Mouse (Mus musculus): ENCODE results near the gene Zdhhc20. TPM values are rescaled to one million over a fixed set of nuclear protein-coding genes. Genes with fewer than 3 reads are reported as not detected.
A peak's percentile ranks its signal among the peaks of the same experiment; 100 is the strongest.

Zdhhc20 gene
- total and polyA plus RNA-seq, 3 experiments = 4.6 to 11.4 TPM; not detected in 1

DNA sequence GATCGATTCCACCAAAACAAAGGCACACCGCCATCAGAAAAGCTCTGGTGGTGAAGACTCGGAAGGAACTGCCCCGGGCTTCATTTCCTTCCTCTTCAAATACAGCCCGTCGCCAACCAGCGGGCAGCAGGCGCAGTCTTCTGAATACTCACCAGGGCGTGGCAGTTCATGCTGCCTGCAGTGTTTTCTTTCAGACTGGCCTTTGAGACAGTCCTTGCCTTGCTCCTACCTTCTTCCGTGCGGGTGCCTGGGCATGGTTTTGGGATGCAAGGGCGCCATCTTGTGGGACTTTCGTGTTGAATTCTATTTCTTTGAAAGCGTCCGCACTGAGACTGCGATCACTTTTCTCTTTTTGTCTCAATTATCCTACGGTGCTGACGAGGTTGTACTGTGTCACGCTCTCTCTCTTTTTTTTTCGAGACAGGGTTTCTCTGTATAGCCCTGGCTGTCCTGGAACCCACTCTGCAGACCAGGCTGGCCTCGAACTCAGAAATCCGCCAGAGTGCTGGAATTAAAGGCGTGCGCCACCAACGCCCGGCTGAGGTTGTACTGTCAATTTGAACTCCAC lies 20.5 kb upstream of the Zdhhc20 start:
- Histone ChIP-seq H3K27ac (ENCODE audit: control insufficient read depth, low read depth, low read length) (peak overlapping the region; percentile 59), H3K9me3 (replicated peaks; ENCODE audit: insufficient read depth, low read length) (no peaks in the 10 kb centered on the region), H3K9ac (ENCODE audit: control insufficient read depth, low read depth, low read length, poor library complexity, severe bottlenecking) (peak overlapping the region; percentile 66), H3K27me3 (ENCODE audit: control insufficient read depth in 1 of 2, insufficient read depth in 2 of 2, low read length in 2 of 2) (no peaks in the 10 kb centered on the region), H3K36me3 (ENCODE audit: control insufficient read depth in 1 of 2, insufficient read depth in 2 of 2, low read length in 2 of 2) (peaks cover 0 to 8% of the 10 kb centered on the region in 2 experiments; a peak in 2 of 4 replicates), H3K4me3 (ENCODE audit: control insufficient read depth in 1 of 2, insufficient read depth in 1 of 2, low read depth in 2 of 2, low read length in 2 of 2) (peak overlapping the region; percentile 50 to 59), H3K4me1 (ENCODE audit: control insufficient read depth in 1 of 2, insufficient read depth in 2 of 2, low read length in 2 of 2) (peaks cover 17 to 19% of the 10 kb centered on the region in 2 experiments), H3K79me2 (ENCODE audit: control insufficient read depth, insufficient read depth, low read length, poor library complexity) (no peaks in the 10 kb centered on the region)
- peak; percentile 95 for DNase-seq (ENCODE audit: low read depth, low spot score)
- TF ChIP-seq ZC3H11A (IDR thresholded peaks at IDR 0.05; ENCODE audit: low read depth, low read length) = peak; percentile 93
- TF ChIP-seq MXI1 (IDR thresholded peaks at IDR 0.05; ENCODE audit: low read depth, low read length) = peak; percentile 97
- no peak for TF ChIP-seq TCF12 (IDR thresholded peaks at IDR 0.05; ENCODE audit: low read depth, low read length)
- no peak for TF ChIP-seq GABPA (IDR thresholded peaks at IDR 0.05; ENCODE audit: low read depth, low read length)
- no peak for TF ChIP-seq RCOR1 (IDR thresholded peaks at IDR 0.05; ENCODE audit: low read depth, low read length)
- TF ChIP-seq KAT2A (conservative IDR thresholded peaks at IDR 0.05; ENCODE audit: low read depth, low read length) = no peak
- TF ChIP-seq MYB (IDR thresholded peaks at IDR 0.05; ENCODE audit: low read depth, low read length) = no peak
- TF ChIP-seq ELF1 (IDR thresholded peaks at IDR 0.05; ENCODE audit: low read depth, low read length) = peak; percentile 71; the same call in 1 of the 2 replicates
- peak; percentile 59; the same call in 1 of the 2 replicates for TF ChIP-seq HCFC1 (IDR thresholded peaks at IDR 0.05; ENCODE audit: low read depth, low read length)
- TF ChIP-seq POLR2AphosphoS2 (IDR thresholded peaks at IDR 0.05; ENCODE audit: low read length) = no peak
- no peak for TF ChIP-seq ZMIZ1 (IDR thresholded peaks at IDR 0.05; ENCODE audit: low read depth, low read length)
- peak; percentile 55 for TF ChIP-seq ZNF384 (IDR thresholded peaks at IDR 0.05; ENCODE audit: low read depth, low read length)
- TF ChIP-seq NELFE (IDR thresholded peaks at IDR 0.05; ENCODE audit: low read depth, low read length) = peak; percentile 52; the same call in 1 of the 2 replicates
- no peak for TF ChIP-seq UBTF (IDR thresholded peaks at IDR 0.05; ENCODE audit: borderline replicate concordance, insufficient read depth, low read depth, low read length)
- no peak for TF ChIP-seq USF2 (IDR thresholded peaks at IDR 0.05; ENCODE audit: borderline replicate concordance in 1 of 2, insufficient read depth in 1 of 2, low read depth in 1 of 2, low read length in 2 of 2)
- TF ChIP-seq RAD21 (IDR thresholded peaks at IDR 0.05; ENCODE audit: low read depth, low read length) = peak; percentile 98
- TF ChIP-seq BHLHE40 (IDR thresholded peaks at IDR 0.05; ENCODE audit: borderline replicate concordance, low read depth, low read length) = 0 out of 2 replicates have a peak, but pooled peaks have one; percentile 16
- TF ChIP-seq MAX (IDR thresholded peaks at IDR 0.05; ENCODE audit: low read length) = peak; percentile 74
- TF ChIP-seq EP300 (IDR thresholded peaks at IDR 0.05; ENCODE audit: low read depth in 1 of 2, low read length in 2 of 2) = peak in 1 of 2 experiments; percentile 51; a peak in 2 of 4 replicates
- TF ChIP-seq USF1 (IDR thresholded peaks at IDR 0.05; ENCODE audit: low read depth, low read length) = no peak
- TF ChIP-seq TAL1 (IDR thresholded peaks at IDR 0.05; ENCODE audit: low read length) = no peak
- TF ChIP-seq SIN3A (IDR thresholded peaks at IDR 0.05; ENCODE audit: low read length) = peak; percentile 95
- TF ChIP-seq E2F4 (IDR thresholded peaks at IDR 0.05; ENCODE audit: borderline replicate concordance, low read depth, low read length) = no peak
- TF ChIP-seq GATA1 (IDR thresholded peaks at IDR 0.05; ENCODE audit: low read depth, low read length) = no peak
- no peak for TF ChIP-seq CHD1 (IDR thresholded peaks at IDR 0.05; ENCODE audit: low read depth, low read length)
- TF ChIP-seq MAFK (IDR thresholded peaks at IDR 0.05; ENCODE audit: borderline replicate concordance, low read depth, low read length) = no peak; the same call in 1 of the 2 replicates
- TF ChIP-seq MAZ (IDR thresholded peaks at IDR 0.05; ENCODE audit: low read depth, low read length) = 0 out of 2 replicates have a peak, but pooled peaks have one; percentile 32
- peak; percentile 37; the same call in 1 of the 2 replicates for TF ChIP-seq ETS1 (IDR thresholded peaks at IDR 0.05; ENCODE audit: low read depth, low read length)
- peak; percentile 96 for TF ChIP-seq SMC3 (IDR thresholded peaks at IDR 0.05; ENCODE audit: low read depth, low read length)
- no peak for TF ChIP-seq POLR2AphosphoS5 (IDR thresholded peaks at IDR 0.05; ENCODE audit: borderline replicate concordance, low read depth, low read length)
- peak; percentile 85; the same call in 1 of the 2 replicates for TF ChIP-seq MYC (IDR thresholded peaks at IDR 0.05; ENCODE audit: low read depth, low read length)
- peak in 1 of 2 experiments; percentile 55; a peak in 1 of 4 replicates for TF ChIP-seq POLR2A (IDR thresholded peaks at IDR 0.05; ENCODE audit: control insufficient read depth in 1 of 2, insufficient read depth in 1 of 2, low read depth in 1 of 2, low read length in 2 of 2, poor library complexity in 1 of 2)
- no peak for TF ChIP-seq ZKSCAN1 (IDR thresholded peaks at IDR 0.05; ENCODE audit: low read depth, low read length)
- TF ChIP-seq CTCF (IDR thresholded peaks at IDR 0.05 in 2 of 3, conservative IDR thresholded peaks at IDR 0.05 in 1 of 3; ENCODE audit: control insufficient read depth in 1 of 3, insufficient read depth in 1 of 3, low read depth in 2 of 3, low read length in 3 of 3, poor library complexity in 1 of 3, severe bottlenecking in 1 of 3) = peak; percentile 51 to 98 (median 89)
- no peak for TF ChIP-seq MEF2A (IDR thresholded peaks at IDR 0.05; ENCODE audit: extremely low read depth, insufficient replicate concordance, low read depth, low read length, poor library complexity, severe bottlenecking)
- TF ChIP-seq CHD2 (IDR thresholded peaks at IDR 0.05; ENCODE audit: low read length) = no peak

All from MEL (cell line).